Mouse (Mus musculus) layer of hippocampus, adult 9-11 months (tissue): ENCODE measurements around the gene Kpna7.
A peak's percentile ranks its signal among the peaks of the same experiment; 100 is the strongest.
"Not testable (repeated sequence)": the region's sequence is repeated elsewhere in the genome, so short reads cannot be mapped to it uniquely, and the experiment has no call there.

ENCODE experiments used
- DNase-seq: peaks from one replicate; pipeline ENCODE4 v3.0.0; 2022

Gene Kpna7

GRCm38 (mm10) chr5:145101451-145101850 is 17.6 kb upstream of the Kpna7 start:
- DNase-seq = not testable (repeated sequence)

GRCm38 (mm10) chr5:145100960-145101359 is 17.1 kb upstream of the Kpna7 start:
- no peak for DNase-seq

- no peak for DNase-seq
Measured at GRCm38 (mm10) chr5:145098340-145098821, 14.6 kb upstream of the Kpna7 start.

- DNase-seq = no peak
Measured at GRCm38 (mm10) chr5:145096195-145096594, 12.4 kb upstream of the Kpna7 start.

GRCm38 (mm10) chr5:145089878-145090277 is 6.0 kb upstream of the Kpna7 start:
- no peak for DNase-seq

- DNase-seq = no peak
Measured at GRCm38 (mm10) chr5:145088186-145088585, 4.4 kb upstream of the Kpna7 start.

- no peak for DNase-seq
Measured at GRCm38 (mm10) chr5:145084822-145085221, 992 bp upstream of the Kpna7 start.

GRCm38 (mm10) chr5:145083201-145083600 is 629 bp downstream of the Kpna7 start:
- DNase-seq = not testable (repeated sequence)

- no peak for DNase-seq
Measured at GRCm38 (mm10) chr5:145081866-145082613, 1.8 kb downstream of the Kpna7 start.

GRCm38 (mm10) chr5:145075081-145075480 is 8.7 kb downstream of the Kpna7 start:
- DNase-seq = no peak

- no peak for DNase-seq
Measured at GRCm38 (mm10) chr5:145071342-145071741, 12.5 kb downstream of the Kpna7 start.

GRCm38 (mm10) chr5:145069707-145070106 is 14.1 kb downstream of the Kpna7 start:
- DNase-seq = peak; percentile 53

GRCm38 (mm10) chr5:145068863-145069262 is 15.0 kb downstream of the Kpna7 start:
- no peak for DNase-seq

GRCm38 (mm10) chr5:145064765-145065340 is 19.0 kb downstream of the Kpna7 start:
- DNase-seq = no peak

GRCm38 (mm10) chr5:145059524-145059923 is 24.3 kb downstream of the Kpna7 start:
- DNase-seq = no peak

- no peak for DNase-seq
Measured at GRCm38 (mm10) chr5:145058722-145059121, 25.1 kb downstream of the Kpna7 start.

GRCm38 (mm10) chr5:145057907-145058306 is 25.9 kb downstream of the Kpna7 start:
- no peak for DNase-seq

- not testable (repeated sequence) for DNase-seq
Measured at GRCm38 (mm10) chr5:145054187-145054586, 29.6 kb downstream of the Kpna7 start.

GRCm38 (mm10) chr5:145042690-145043089 is 41.1 kb downstream of the Kpna7 start, which contains the start of gene 1700018F24Rik:
TSS of gene 1700018F24Rik (plus strand) at chr5:145042990.
- not testable (repeated sequence) for DNase-seq

- DNase-seq = no peak
Measured at GRCm38 (mm10) chr5:145041628-145042027, 42.2 kb downstream of the Kpna7 start.

GRCm38 (mm10) chr5:145032391-145032790 is 51.4 kb downstream of the Kpna7 start, which contains the start of gene Gm4871:
TSS of gene Gm4871 (minus strand) at chr5:145032754.
- not testable (repeated sequence) for DNase-seq

GRCm38 (mm10) chr5:145030476-145030875 is 53.4 kb downstream of the Kpna7 start:
- DNase-seq = not testable (repeated sequence)

- DNase-seq = not testable (repeated sequence)
Measured at GRCm38 (mm10) chr5:145020712-145021111, 63.1 kb downstream of the Kpna7 start.

GRCm38 (mm10) chr5:145020254-145020653 is 63.6 kb downstream of the Kpna7 start:
- not testable (repeated sequence) for DNase-seq
